ENCODE assay signal across 18 mouse cellular contexts in genomic region chr6:30278374-30278773, GRCm38 (mm10). TPM values are rescaled to one million over a fixed set of nuclear protein-coding genes. Genes with fewer than 3 reads are reported as not detected.
DNase-seq lines count a peak whose midpoint lies in the region; ATAC-seq and TF ChIP-seq lines count a peak whose summit lies in the region.
"Had no signal": no experiment of that assay in that cellular context is flagged by ENCODE, and none has a peak within 500 bp of the region (broad histone marks: within the 10 kb centered on the region; RNA-seq: fewer than 3 reads in every experiment).

No protein-coding gene starts in this region.

- H3K27ac ChIP-seq in cerebellum, adult 2 months (ENCODE audit: insufficient read depth, low read length) = no peak overlapping the region
- H3K27ac ChIP-seq in kidney, postnatal 0 days = no peak overlapping the region
- no peak overlapping the region for H3K27ac ChIP-seq in midbrain, postnatal 0 days (ENCODE audit: low read depth, low read length)
- no peak overlapping the region for H3K27ac ChIP-seq in midbrain, embryonic 10.5 days (replicated peaks)
- no peak overlapping the region for H3K27ac ChIP-seq in embryonic facial prominence, embryonic 10.5 days (replicated peaks)
- H3K27ac ChIP-seq: forebrain, embryonic 10.5 days; hindbrain, embryonic 14.5 days; limb, embryonic 15.5 days had no signal

- no peak for ATAC-seq in kidney, postnatal 0 days (replicated peaks; ENCODE audit: low FRiP score, low read depth)
- ATAC-seq in midbrain, postnatal 0 days (ENCODE audit: low FRiP score) = no peak

- no peaks in the 10 kb centered on the region for H3K27me3 ChIP-seq in cerebellum, adult 2 months (ENCODE audit: control insufficient read depth, insufficient read depth, low read length)
- H3K27me3 ChIP-seq in kidney, postnatal 0 days (ENCODE audit: insufficient read depth, low read length) = no peaks in the 10 kb centered on the region
- no peaks in the 10 kb centered on the region for H3K27me3 ChIP-seq in midbrain, postnatal 0 days (ENCODE audit: insufficient read depth, low read length)
- H3K27me3 ChIP-seq in midbrain, embryonic 10.5 days (ENCODE audit: low read depth, poor library complexity, severe bottlenecking) = no peaks in the 10 kb centered on the region
- no peaks in the 10 kb centered on the region for H3K27me3 ChIP-seq in embryonic facial prominence, embryonic 10.5 days (replicated peaks; ENCODE audit: low read depth, poor library complexity, severe bottlenecking)
- H3K27me3 ChIP-seq: limb, embryonic 15.5 days had no signal

- peaks cover 9% of the 10 kb centered on the region for H3K4me1 ChIP-seq in cerebellum, adult 2 months (ENCODE audit: control insufficient read depth, insufficient read depth, low read length)
- no peaks in the 10 kb centered on the region for H3K4me1 ChIP-seq in kidney, postnatal 0 days (replicated peaks; ENCODE audit: insufficient read depth, low read length)
- no peaks in the 10 kb centered on the region for H3K4me1 ChIP-seq in midbrain, postnatal 0 days (ENCODE audit: insufficient read depth, low read length)
- peaks cover 12% of the 10 kb centered on the region for H3K4me1 ChIP-seq in midbrain, embryonic 10.5 days
- peaks cover 4% of the 10 kb centered on the region for H3K4me1 ChIP-seq in embryonic facial prominence, embryonic 10.5 days

- no peak overlapping the region for H3K4me2 ChIP-seq in kidney, postnatal 0 days (ENCODE audit: low read length)
- no peak overlapping the region for H3K4me2 ChIP-seq in midbrain, postnatal 0 days (ENCODE audit: low read depth, low read length, poor library complexity, severe bottlenecking)
- H3K4me2 ChIP-seq: hindbrain, embryonic 14.5 days; limb, embryonic 15.5 days; midbrain, embryonic 11.5 days had no signal

- TF ChIP-seq POLR2A in cerebellum, adult 2 months (IDR thresholded peaks at IDR 0.05; ENCODE audit: borderline replicate concordance, insufficient read depth, low read length) = no peak

- no peak overlapping the region for H3K4me3 ChIP-seq in cerebellum, adult 2 months (replicated peaks; ENCODE audit: insufficient read depth, low read depth, low read length)
- no peak overlapping the region for H3K4me3 ChIP-seq in kidney, postnatal 0 days (replicated peaks; ENCODE audit: low read depth, low read length)
- no peak overlapping the region for H3K4me3 ChIP-seq in midbrain, postnatal 0 days (ENCODE audit: low read depth, low read length)
- no peak overlapping the region for H3K4me3 ChIP-seq in midbrain, embryonic 10.5 days
- no peak overlapping the region for H3K4me3 ChIP-seq in embryonic facial prominence, embryonic 10.5 days
- H3K4me3 ChIP-seq: forebrain, embryonic 10.5 days; limb, embryonic 15.5 days had no signal

- H3K9ac ChIP-seq in kidney, postnatal 0 days (ENCODE audit: low read depth, low read length) = no peak overlapping the region
- H3K9ac ChIP-seq in midbrain, postnatal 0 days (replicated peaks; ENCODE audit: low read length, poor library complexity, severe bottlenecking) = no peak overlapping the region
- H3K9ac ChIP-seq: hindbrain, embryonic 14.5 days; limb, embryonic 15.5 days had no signal

- DNase-seq in cerebellum, adult 2 months = no peak
- no peak for DNase-seq in cerebellum, adult 9-10 months
- DNase-seq in kidney, postnatal 0 days (ENCODE audit: low spot score) = no peak
- DNase-seq in kidney, adult 8-10 months = no peak
- no peak for DNase-seq in midbrain, postnatal 0 days (ENCODE audit: low spot score)
- DNase-seq in midbrain, embryonic 10.5 days (ENCODE audit: low spot score) = no peak
- no peak for DNase-seq in urinary bladder, postnatal 36 days (ENCODE audit: low spot score in 2 of 2)
- no peak for DNase-seq in embryonic facial prominence, embryonic 10.5 days (ENCODE audit: low spot score)
- DNase-seq: cerebellum, postnatal 36 days; kidney, adult 9 months; layer of hippocampus, adult 9-11 months; lung, postnatal 14 days; retina, postnatal 1 day; thymus, postnatal 14 days had no signal

- peaks cover 20% of the 10 kb centered on the region for H3K36me3 ChIP-seq in kidney, postnatal 0 days (ENCODE audit: insufficient read depth, low read length)
- peaks cover 13% of the 10 kb centered on the region for H3K36me3 ChIP-seq in midbrain, postnatal 0 days (ENCODE audit: insufficient read depth, low read length)
- H3K36me3 ChIP-seq in midbrain, embryonic 10.5 days = peaks cover 71% of the 10 kb centered on the region
- H3K36me3 ChIP-seq in embryonic facial prominence, embryonic 10.5 days (replicated peaks) = peaks cover 93% of the 10 kb centered on the region

- 51% methylated on average over 1 of the region's 1 CpGs for WGBS in cerebellum, adult 2 months
- WGBS in kidney, postnatal 0 days = 67% methylated on average over 1 of the region's 1 CpGs
- 65% methylated on average over 1 of the region's 1 CpGs for WGBS in midbrain, postnatal 0 days
- 82% methylated on average over 1 of the region's 1 CpGs for WGBS in midbrain, embryonic 10.5 days
- WGBS in embryonic facial prominence, embryonic 10.5 days = 63% methylated on average over 1 of the region's 1 CpGs

- no peaks in the 10 kb centered on the region for H3K9me3 ChIP-seq in kidney, postnatal 0 days (replicated peaks; ENCODE audit: low read length)
- no peaks in the 10 kb centered on the region for H3K9me3 ChIP-seq in midbrain, postnatal 0 days (ENCODE audit: low read length)
- no peaks in the 10 kb centered on the region for H3K9me3 ChIP-seq in midbrain, embryonic 10.5 days (replicated peaks)
- no peaks in the 10 kb centered on the region for H3K9me3 ChIP-seq in embryonic facial prominence, embryonic 10.5 days
- H3K9me3 ChIP-seq: forebrain, embryonic 10.5 days; limb, embryonic 15.5 days had no signal

- TF ChIP-seq CTCF in cerebellum, adult 2 months (IDR thresholded peaks at IDR 0.05; ENCODE audit: borderline replicate concordance, insufficient read depth, low read depth, low read length) = peak; percentile 29; the same call in 1 of the 2 replicates
- TF ChIP-seq CTCF in kidney, postnatal 0 days (IDR thresholded peaks at IDR 0.05; ENCODE audit: low read depth) = peak; percentile 46; the same call in 1 of the 2 replicates
- peak; percentile 51 for TF ChIP-seq CTCF in midbrain, postnatal 0 days (IDR thresholded peaks at IDR 0.05)

RNA-seq across cellular contexts. Expression of gene Ube2h, which starts 26.0 kb away (rescaled TPM):
- 78.4 and 78.9 TPM in 2 replicates for polyA plus RNA-seq in cerebellum, adult 2 months (2012; rRNA removed)
- 38.2 and 38.7 TPM in 2 replicates for polyA plus RNA-seq in kidney, postnatal 0 days (2015; fragmentation: Nextera tagmentation; extraction: Ambion mirVana)
- 47.8 and 57.0 TPM in 2 replicates for total RNA-seq in midbrain, postnatal 0 days (2014; rRNA removed)
- polyA plus RNA-seq in midbrain, postnatal 0 days (2015; fragmentation: Nextera tagmentation; extraction: Ambion mirVana) = 40.0 and 43.1 TPM in 2 replicates
- 29.0 and 35.1 TPM in 2 replicates for polyA plus RNA-seq in midbrain, embryonic 10.5 days (2016; fragmentation: Nextera tagmentation; extraction: Ambion mirVana)
- 34.0 and 35.4 TPM in 2 replicates for polyA plus RNA-seq in embryonic facial prominence, embryonic 10.5 days (2016; fragmentation: Nextera tagmentation; extraction: Ambion mirVana)
